Mouse (Mus musculus): ENCODE data around the gene Il16. TPM values are rescaled to one million over a fixed set of nuclear protein-coding genes. Genes with fewer than 3 reads are reported as not detected.

Il16 gene
- polyA plus RNA-seq, 1 experiment from 2014 or later, result 3.1 TPM

DNA sequence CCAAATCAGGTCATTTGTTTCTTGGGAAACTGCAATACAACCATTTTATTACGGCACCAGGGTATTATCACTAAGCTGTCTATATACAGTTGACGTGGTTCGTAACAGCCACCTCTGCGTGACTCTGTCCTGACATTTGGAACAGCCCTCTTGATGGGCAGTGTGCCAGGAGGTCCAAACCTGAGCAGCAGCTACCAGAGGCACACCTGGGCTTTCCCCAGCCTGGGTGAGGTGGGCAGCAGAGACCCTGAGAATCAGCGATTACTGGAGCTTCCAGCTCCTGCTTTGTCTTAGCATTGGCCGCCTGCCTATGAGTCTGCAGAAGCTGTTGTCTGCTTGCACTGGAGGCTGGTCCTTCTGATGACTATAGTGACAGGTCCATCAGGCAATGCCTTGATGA is 101.9 kb downstream of the Il16 start:
- WGBS, result 74% methylated on average over 6 of the region's 6 CpGs
- Histone ChIP-seq H3K9ac (ENCODE audit: low read depth, low read length) (no peak overlapping the region), H3K4me1 (replicated peaks; ENCODE audit: insufficient read depth, low read length) (no peaks in the 10 kb centered on the region), H3K4me2 (ENCODE audit: low read length) (no peak overlapping the region), H3K27me3 (ENCODE audit: insufficient read depth, low read length) (no peaks in the 10 kb centered on the region), H3K9me3 (replicated peaks; ENCODE audit: low read length) (no peaks in the 10 kb centered on the region), H3K27ac (no peak overlapping the region), H3K4me3 (replicated peaks; ENCODE audit: low read depth, low read length) (no peak overlapping the region), H3K36me3 (ENCODE audit: insufficient read depth, low read length) (peaks cover 20% of the 10 kb centered on the region)
- ATAC-seq (replicated peaks; ENCODE audit: low FRiP score, low read depth), result no peak
- no peak for DNase-seq (ENCODE audit: low spot score)
- TF ChIP-seq CTCF (IDR thresholded peaks at IDR 0.05; ENCODE audit: low read depth), result no peak

DNA sequence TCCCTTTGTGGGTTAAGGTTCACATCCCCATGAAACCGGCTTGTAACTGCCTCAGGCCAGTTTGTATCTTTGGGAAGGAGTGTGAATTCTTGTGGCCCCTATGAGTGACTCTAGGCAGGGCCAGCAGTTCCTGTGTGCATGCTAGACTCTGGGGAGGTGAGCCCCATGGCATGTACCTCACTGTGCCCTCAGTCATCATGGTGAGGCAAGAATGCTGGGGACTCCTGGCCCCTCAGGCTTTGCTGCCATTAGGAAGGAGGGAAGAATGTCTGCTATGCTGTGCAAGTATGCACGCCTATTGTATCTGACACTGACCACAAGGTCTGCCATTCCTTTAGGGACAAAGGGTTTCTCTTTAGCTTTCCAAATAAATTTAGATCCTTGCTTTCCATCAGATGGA is 104.4 kb downstream of the Il16 start:
- peaks cover 24% of the 10 kb centered on the region for H3K36me3 ChIP-seq (ENCODE audit: insufficient read depth, low read length)
- H3K4me3 ChIP-seq (replicated peaks; ENCODE audit: low read depth, low read length), result no peak overlapping the region
- H3K9ac ChIP-seq (ENCODE audit: low read depth, low read length), result no peak overlapping the region
- ATAC-seq (replicated peaks; ENCODE audit: low FRiP score, low read depth) (no peak), DNase-seq (ENCODE audit: low spot score) (no peak)
- H3K27ac ChIP-seq, result no peak overlapping the region
- TF ChIP-seq CTCF (IDR thresholded peaks at IDR 0.05; ENCODE audit: low read depth), result no peak
- no peaks in the 10 kb centered on the region for H3K9me3 ChIP-seq (replicated peaks; ENCODE audit: low read length)
- no peaks in the 10 kb centered on the region for H3K27me3 ChIP-seq (ENCODE audit: insufficient read depth, low read length)
- no peak overlapping the region for H3K4me2 ChIP-seq (ENCODE audit: low read length)
- WGBS, result 73% methylated on average over 2 of the region's 2 CpGs
- no peaks in the 10 kb centered on the region for H3K4me1 ChIP-seq (replicated peaks; ENCODE audit: insufficient read depth, low read length)

DNA sequence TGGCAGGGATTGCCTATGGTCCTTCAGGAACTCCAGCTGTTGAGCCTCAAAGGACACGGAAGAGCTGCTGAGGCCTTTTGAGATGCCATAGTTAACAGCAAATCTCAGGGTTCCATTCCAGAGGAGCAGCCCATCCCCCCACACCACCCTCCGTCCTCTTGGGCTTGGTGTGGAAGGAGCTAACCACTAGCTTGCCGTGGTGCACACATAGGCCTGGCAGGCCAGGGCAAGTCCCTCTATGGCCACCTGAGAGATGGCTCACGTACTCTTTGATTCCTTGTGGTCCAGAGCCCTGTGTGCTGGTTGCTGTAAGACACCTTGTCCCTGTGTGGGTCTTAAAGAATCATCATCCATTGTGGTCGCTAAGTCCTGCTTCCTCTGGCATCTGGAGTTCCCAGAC is 104.9 kb downstream of the Il16 start:
- peaks cover 24% of the 10 kb centered on the region for H3K36me3 ChIP-seq (ENCODE audit: insufficient read depth, low read length)
- H3K4me3 ChIP-seq (replicated peaks; ENCODE audit: low read depth, low read length), result no peak overlapping the region
- H3K4me2 ChIP-seq (ENCODE audit: low read length), result no peak overlapping the region
- TF ChIP-seq CTCF (IDR thresholded peaks at IDR 0.05; ENCODE audit: low read depth), result no peak
- ATAC-seq (replicated peaks; ENCODE audit: low FRiP score, low read depth) (no peak), DNase-seq (ENCODE audit: low spot score) (no peak)
- no peak overlapping the region for H3K9ac ChIP-seq (ENCODE audit: low read depth, low read length)
- H3K4me1 ChIP-seq (replicated peaks; ENCODE audit: insufficient read depth, low read length), result no peaks in the 10 kb centered on the region
- no peaks in the 10 kb centered on the region for H3K27me3 ChIP-seq (ENCODE audit: insufficient read depth, low read length)
- 92% methylated on average over 5 of the region's 5 CpGs for WGBS
- H3K27ac ChIP-seq, result no peak overlapping the region
- H3K9me3 ChIP-seq (replicated peaks; ENCODE audit: low read length), result no peaks in the 10 kb centered on the region

DNA sequence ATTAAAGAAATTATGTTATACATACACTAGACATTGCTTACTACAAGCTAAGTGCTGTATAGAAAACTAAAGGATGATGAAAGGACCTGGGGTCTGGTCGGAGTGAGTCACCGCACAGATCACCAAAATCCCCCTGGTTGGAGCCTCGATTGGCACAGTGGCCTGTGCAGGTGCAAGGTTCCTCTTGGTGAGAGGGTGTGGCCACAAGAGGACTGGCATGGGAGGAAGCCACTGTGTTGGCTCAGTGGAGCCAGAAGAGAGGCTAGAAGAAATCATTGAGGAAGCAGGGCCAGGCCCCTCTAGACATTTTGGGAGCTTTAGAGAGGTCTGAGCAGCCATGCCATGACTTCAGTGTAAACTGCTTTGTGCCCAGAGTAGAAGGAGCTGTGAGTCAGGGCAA is 106.4 kb downstream of the Il16 start:
- Histone ChIP-seq H3K4me2 (ENCODE audit: low read length) (no peak overlapping the region), H3K9ac (ENCODE audit: low read depth, low read length) (no peak overlapping the region), H3K4me3 (replicated peaks; ENCODE audit: low read depth, low read length) (no peak overlapping the region), H3K27ac (no peak overlapping the region), H3K9me3 (replicated peaks; ENCODE audit: low read length) (no peaks in the 10 kb centered on the region), H3K4me1 (replicated peaks; ENCODE audit: insufficient read depth, low read length) (no peaks in the 10 kb centered on the region), H3K27me3 (ENCODE audit: insufficient read depth, low read length) (no peaks in the 10 kb centered on the region), H3K36me3 (ENCODE audit: insufficient read depth, low read length) (peaks cover 24% of the 10 kb centered on the region)
- no peak for TF ChIP-seq CTCF (IDR thresholded peaks at IDR 0.05; ENCODE audit: low read depth)
- DNase-seq (ENCODE audit: low spot score) (no peak), ATAC-seq (replicated peaks; ENCODE audit: low FRiP score, low read depth) (no peak)
- 77% methylated on average over 3 of the region's 3 CpGs for WGBS

DNA sequence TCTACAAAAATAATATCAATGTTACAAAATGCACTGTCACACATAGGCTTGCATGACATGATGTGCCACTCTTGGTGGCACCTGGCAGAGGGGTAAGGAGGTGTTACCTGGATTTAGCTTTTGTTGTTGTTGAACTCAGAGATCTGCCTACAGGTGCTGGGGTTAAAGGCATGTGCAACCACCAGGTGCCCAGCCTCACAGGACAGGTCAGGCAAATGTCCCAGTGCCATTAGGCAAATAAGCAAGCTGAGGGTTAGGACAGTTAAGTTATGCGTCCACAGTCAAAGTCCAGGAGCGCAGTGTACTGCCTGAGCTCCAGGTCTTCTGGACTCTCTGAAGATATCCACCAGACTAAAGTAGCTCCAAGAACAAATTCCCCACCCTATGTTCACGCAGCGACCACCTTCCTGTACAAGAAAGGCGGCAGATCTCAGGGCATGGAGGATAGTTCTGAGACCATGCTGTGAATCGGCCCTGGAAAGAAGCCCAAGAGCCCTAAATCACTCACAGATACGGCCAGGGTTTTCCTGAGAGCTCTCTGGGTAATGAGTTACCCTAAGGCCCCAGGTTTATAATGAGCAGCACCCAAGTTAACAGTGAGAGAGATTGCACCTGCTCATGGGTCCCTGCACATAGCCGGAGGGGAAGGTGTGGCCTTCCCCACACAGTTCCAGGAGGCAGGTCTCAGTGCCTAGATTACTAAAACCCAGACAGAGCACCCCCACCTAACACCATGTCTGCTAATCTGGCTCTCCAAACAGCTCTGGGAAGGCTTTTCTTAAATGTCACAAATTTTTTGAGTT is 107.5 kb downstream of the Il16 start:
- Histone ChIP-seq H3K9me3 (replicated peaks; ENCODE audit: low read length) (no peaks in the 10 kb centered on the region), H3K9ac (ENCODE audit: low read depth, low read length) (no peak overlapping the region), H3K36me3 (ENCODE audit: insufficient read depth, low read length) (peaks cover 20% of the 10 kb centered on the region), H3K4me3 (replicated peaks; ENCODE audit: low read depth, low read length) (no peak overlapping the region), H3K27ac (peak overlapping the region; percentile 40; the same call in 1 of the 2 replicates), H3K27me3 (ENCODE audit: insufficient read depth, low read length) (no peaks in the 10 kb centered on the region), H3K4me2 (ENCODE audit: low read length) (no peak overlapping the region), H3K4me1 (replicated peaks; ENCODE audit: insufficient read depth, low read length) (peaks cover 5% of the 10 kb centered on the region; the same call in 1 of the 2 replicates)
- peak; percentile 78 for ATAC-seq (replicated peaks; ENCODE audit: low FRiP score, low read depth)
- 70% methylated on average over 8 of the region's 8 CpGs for WGBS
- DNase-seq (ENCODE audit: low spot score), result no peak
- TF ChIP-seq CTCF (IDR thresholded peaks at IDR 0.05; ENCODE audit: low read depth), result no peak

DNA sequence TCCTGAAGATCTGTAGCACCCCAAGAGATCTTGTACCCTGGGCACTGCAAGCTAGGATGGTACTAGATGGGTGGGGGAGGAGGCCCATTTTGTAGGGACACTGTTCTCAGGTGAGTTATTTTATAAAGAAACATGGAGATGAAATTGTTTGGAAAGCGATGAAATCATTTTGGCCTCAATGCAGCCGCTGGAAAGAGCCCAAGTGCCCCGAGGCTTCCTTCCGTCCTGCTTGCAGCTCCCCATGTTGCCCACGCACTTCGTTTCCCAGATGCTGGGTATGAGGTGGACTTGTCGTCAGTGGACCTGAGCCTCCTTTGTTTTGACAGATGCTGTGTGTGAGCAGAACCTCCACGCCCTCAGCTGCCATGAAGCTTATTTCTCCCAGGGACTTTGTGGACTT is 109.1 kb downstream of the Il16 start:
- ATAC-seq (replicated peaks; ENCODE audit: low FRiP score, low read depth) (no peak), DNase-seq (ENCODE audit: low spot score) (no peak)
- Histone ChIP-seq H3K27me3 (ENCODE audit: insufficient read depth, low read length) (no peaks in the 10 kb centered on the region), H3K9me3 (replicated peaks; ENCODE audit: low read length) (no peaks in the 10 kb centered on the region), H3K36me3 (ENCODE audit: insufficient read depth, low read length) (peaks cover 17% of the 10 kb centered on the region), H3K4me1 (replicated peaks; ENCODE audit: insufficient read depth, low read length) (peaks cover 9% of the 10 kb centered on the region; the same call in 1 of the 2 replicates), H3K4me3 (replicated peaks; ENCODE audit: low read depth, low read length) (no peak overlapping the region), H3K4me2 (ENCODE audit: low read length) (no peak overlapping the region), H3K27ac (no peak overlapping the region), H3K9ac (ENCODE audit: low read depth, low read length) (no peak overlapping the region)
- TF ChIP-seq CTCF (IDR thresholded peaks at IDR 0.05; ENCODE audit: low read depth), result no peak
- WGBS, result 86% methylated on average over 8 of the region's 8 CpGs
